Mouse (Mus musculus) gastrocnemius, postnatal 14 days (tissue): ENCODE measurements around the gene Eif4e3. TPM values are rescaled to one million over a fixed set of nuclear protein-coding genes. Genes with fewer than 3 reads are reported as not detected.

Experiments
- DNase-seq: peaks from one replicate; pipeline ENCODE4 v3.0.0; 2021; ENCODE audit warnings: mixed read lengths
- intact Hi-C: fragments of 180-260 bp; cut with DNase I; formaldehyde crosslinking; loops from one replicate; pipeline ENCODE4 v1.15.1; 2025; ENCODE audit warnings: low total_unique reads
- long read RNA-seq, 2 experiments: library from polyadenylated mRNA; stranded (forward); transcript quantifications; one replicate each; pipeline ENCODE4 v2.0.0; 2021
- total RNA-seq, 2 experiments: library from RNA; stranded (reverse); gene quantifications; 2 replicates each; pipeline ENCODE4 v1.2.3; 2021

The Eif4e3 gene
- 10 to 100 TPM; 16.2 to 17.8 TPM for total RNA-seq
- long read RNA-seq, experiment 1, transcript Eif4e3-201 (7 exons, 2,515 nt), result major isoform, 21 of 25 reads
- long read RNA-seq, experiment 1, partial matches to known transcripts, result 3 of 25 reads
- long read RNA-seq, experiment 1, other reads (novel, unspliced or antisense), result 1 of 25 reads
- long read RNA-seq, experiment 2, transcript Eif4e3-201 (7 exons, 2,515 nt), result major isoform, 40 of 43 reads
- long read RNA-seq, experiment 2, partial matches to known transcripts, result 2 of 43 reads
- long read RNA-seq, experiment 2, other reads (novel, unspliced or antisense), result 1 of 43 reads

GRCm38 (mm10) chr6:99666318-99667171 lies at the start of gene Eif4e3, which contains the start of gene Gm20696:
Gene Eif4e3 (minus strand): TSS chr6:99666771.
Gene Gm20696 (minus strand): TSS chr6:99666797.
- intact Hi-C loops, result no loop called here
- peak; percentile 77 for DNase-seq

- no peak for DNase-seq
Measured at GRCm38 (mm10) chr6:99715913-99716312, 49.3 kb upstream of the Eif4e3 start.

GRCm38 (mm10) chr6:99715191-99715590 lies 48.6 kb upstream of the Eif4e3 start:
- intact Hi-C loops, result no loop called here
- DNase-seq, result no peak

More at GRCm38 (mm10) chr6:99715913-99716312, 49.3 kb upstream of the Eif4e3 start:
- intact Hi-C loops, result no loop called here

- no peak for DNase-seq
- intact Hi-C loops, result no loop called here
Measured at GRCm38 (mm10) chr6:99713256-99713655, 46.7 kb upstream of the Eif4e3 start.

- intact Hi-C loops, result no loop called here
- no peak for DNase-seq
Measured at GRCm38 (mm10) chr6:99711576-99712101, 45.1 kb upstream of the Eif4e3 start.

GRCm38 (mm10) chr6:99700484-99700883 lies 33.9 kb upstream of the Eif4e3 start:
- no peak for DNase-seq
- intact Hi-C loops, result no loop called here

GRCm38 (mm10) chr6:99692916-99693841 lies 26.6 kb upstream of the Eif4e3 start:
- intact Hi-C loops, result no loop called here
- peak; percentile 10 for DNase-seq

- intact Hi-C loops, result no loop called here
- peak; percentile 25 for DNase-seq
Measured at GRCm38 (mm10) chr6:99692206-99692915, 25.8 kb upstream of the Eif4e3 start, which contains the start of gene Gpr27. Gene Gpr27 (plus strand): TSS chr6:99692679.

GRCm38 (mm10) chr6:99691666-99692205 lies 25.2 kb upstream of the Eif4e3 start:
- intact Hi-C loops, result no loop called here
- DNase-seq, result no peak

GRCm38 (mm10) chr6:99688513-99688912 lies 21.9 kb upstream of the Eif4e3 start:
- intact Hi-C loops, result no loop called here
- DNase-seq, result no peak

GRCm38 (mm10) chr6:99684899-99685298 lies 18.3 kb upstream of the Eif4e3 start:
- intact Hi-C loops, result no loop called here
- DNase-seq, result no peak

GRCm38 (mm10) chr6:99683974-99684373 lies 17.4 kb upstream of the Eif4e3 start:
- no peak for DNase-seq
- intact Hi-C loops, result no loop called here

- intact Hi-C loops, result no loop called here
- DNase-seq, result no peak
Measured at GRCm38 (mm10) chr6:99678108-99678507, 11.5 kb upstream of the Eif4e3 start.

- DNase-seq, result no peak
- intact Hi-C loops, result no loop called here
Measured at GRCm38 (mm10) chr6:99677325-99677724, 10.8 kb upstream of the Eif4e3 start.

- DNase-seq, result no peak
Measured at GRCm38 (mm10) chr6:99674482-99674881, 7.9 kb upstream of the Eif4e3 start.

GRCm38 (mm10) chr6:99671768-99672167 lies 5.2 kb upstream of the Eif4e3 start:
- intact Hi-C loops, result no loop called here

More at GRCm38 (mm10) chr6:99674482-99674881, 7.9 kb upstream of the Eif4e3 start:
- intact Hi-C loops, result no loop called here

GRCm38 (mm10) chr6:99670481-99671119 lies 4.0 kb upstream of the Eif4e3 start:
- intact Hi-C loops, result no loop called here
- peak; percentile 20 for DNase-seq

More at GRCm38 (mm10) chr6:99671768-99672167, 5.2 kb upstream of the Eif4e3 start:
- no peak for DNase-seq
